Comparison of ENCODE assay signal across 22 mouse cellular contexts in genomic region chr5:105813036-105813435, GRCm38 (mm10).
"Had no signal": no experiment of that assay in that cellular context is flagged by ENCODE, and none has a peak within 500 bp of the region (broad histone marks: within the 10 kb centered on the region; RNA-seq: fewer than 3 reads in every experiment).

No protein-coding gene starts in this region.

- ATAC-seq: forebrain, postnatal 0 days; hindbrain, postnatal 0 days; intestine, embryonic 16.5 days; liver, embryonic 12.5 days had no signal

- H3K4me3 ChIP-seq: heart, adult 2 months; heart, embryonic 13.5 days; heart, embryonic 15.5 days; hindbrain, embryonic 13.5 days; hindbrain, embryonic 15.5 days; limb, embryonic 13.5 days; limb, embryonic 15.5 days; liver, embryonic 12.5 days had no signal

- H3K27ac ChIP-seq: heart, adult 2 months; heart, embryonic 13.5 days; heart, embryonic 15.5 days; hindbrain, embryonic 13.5 days; hindbrain, embryonic 15.5 days; hindbrain, postnatal 0 days; limb, embryonic 13.5 days; limb, embryonic 15.5 days; liver, embryonic 12.5 days; liver, embryonic 14.5 days had no signal

- H3K4me2 ChIP-seq: heart, embryonic 11.5 days; heart, embryonic 13.5 days; heart, embryonic 15.5 days; hindbrain, embryonic 13.5 days; hindbrain, embryonic 15.5 days; limb, embryonic 13.5 days; limb, embryonic 15.5 days; liver, embryonic 12.5 days had no signal

- H3K9me3 ChIP-seq: heart, embryonic 15.5 days had no signal

- H3K9ac ChIP-seq: forebrain, postnatal 0 days; heart, embryonic 13.5 days; heart, embryonic 15.5 days; hindbrain, embryonic 13.5 days; hindbrain, embryonic 15.5 days; limb, embryonic 13.5 days; limb, embryonic 15.5 days; liver, embryonic 12.5 days; liver, embryonic 14.5 days had no signal

- DNase-seq: forebrain, postnatal 0 days; gastrocnemius, postnatal 14 days; gastrocnemius, postnatal 36 days; heart, adult 2 months; heart, postnatal 14 days; heart, postnatal 36 days; kidney, postnatal 14 days; layer of hippocampus, adult 9-11 months; layer of hippocampus, postnatal 36 days; left cerebral cortex, postnatal 4 days; lung, adult 18-20 months had no signal

- H3K27me3 ChIP-seq: heart, embryonic 13.5 days; heart, embryonic 15.5 days; hindbrain, embryonic 13.5 days; hindbrain, embryonic 15.5 days; limb, embryonic 13.5 days; limb, embryonic 15.5 days; liver, embryonic 12.5 days had no signal

- H3K4me1 ChIP-seq: limb, embryonic 13.5 days; limb, embryonic 15.5 days had no signal
